10 mouse cellular contexts compared by ENCODE assay signal in the genomic region with DNA sequence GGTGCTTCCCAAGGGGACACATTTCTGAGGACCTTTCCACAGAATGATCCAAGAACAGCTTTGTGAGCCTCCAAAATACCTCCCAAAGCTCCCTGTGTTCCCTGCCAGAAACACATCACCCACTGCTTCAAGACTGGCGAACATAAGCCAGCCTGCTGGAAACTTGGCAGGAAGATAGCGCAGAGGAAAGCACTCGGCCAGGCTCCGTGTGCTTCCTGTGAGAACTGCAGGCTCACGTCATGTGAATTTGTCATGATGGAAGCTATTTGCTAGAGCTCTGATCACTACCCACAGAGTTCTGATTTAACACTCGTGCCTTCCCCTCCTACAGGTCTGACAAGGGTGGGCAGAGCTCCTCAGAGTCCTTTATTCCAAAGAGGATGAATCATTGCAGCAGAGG. TPM values are rescaled to one million over a fixed set of nuclear protein-coding genes. Genes with fewer than 3 reads are reported as not detected.
DNase-seq lines count a peak whose midpoint lies in the region; ATAC-seq and TF ChIP-seq lines count a peak whose summit lies in the region.
"Had no signal": no experiment of that assay in that cellular context is flagged by ENCODE, and none has a peak within 500 bp of the region (broad histone marks: within the 10 kb centered on the region; RNA-seq: fewer than 3 reads in every experiment).

No protein-coding gene starts in this region.

- ATAC-seq in CD4-positive, CD25-positive, alpha-beta regulatory T cell, adult 4 months = no peak
- no peak for ATAC-seq in midbrain, postnatal 0 days (ENCODE audit: low FRiP score)
- ATAC-seq in midbrain, embryonic 11.5 days (ENCODE audit: low FRiP score) = no peak
- peak; percentile 36; the same call in 1 of the 2 replicates for ATAC-seq in lung, embryonic 15.5 days (ENCODE audit: borderline replicate concordance, extremely low read depth, low FRiP score, low TSS enrichment)

- H3K4me2 ChIP-seq in midbrain, postnatal 0 days (ENCODE audit: low read depth, low read length, poor library complexity, severe bottlenecking) = no peak overlapping the region
- no peak overlapping the region for H3K4me2 ChIP-seq in midbrain, embryonic 11.5 days
- H3K4me2 ChIP-seq in lung, embryonic 15.5 days = no peak overlapping the region

- H3K27me3 ChIP-seq in midbrain, postnatal 0 days (ENCODE audit: insufficient read depth, low read length) = no peaks in the 10 kb centered on the region
- no peaks in the 10 kb centered on the region for H3K27me3 ChIP-seq in midbrain, embryonic 11.5 days (ENCODE audit: control insufficient read depth, insufficient read depth, low read length)
- no peaks in the 10 kb centered on the region for H3K27me3 ChIP-seq in lung, embryonic 15.5 days

- intact Hi-C loops in heart, postnatal 36 days (cut with DNase I) = loop anchor here (10.0 kb wide), 1 partner anchor 271 kb away; the partner anchor contains the start of gene Atl2

- H3K9ac ChIP-seq in midbrain, postnatal 0 days (replicated peaks; ENCODE audit: low read length, poor library complexity, severe bottlenecking) = no peak overlapping the region
- H3K9ac ChIP-seq in midbrain, embryonic 11.5 days (ENCODE audit: low read length) = no peak overlapping the region
- no peak overlapping the region for H3K9ac ChIP-seq in lung, embryonic 15.5 days

- no peak overlapping the region for H3K4me3 ChIP-seq in midbrain, postnatal 0 days (ENCODE audit: low read depth, low read length)
- no peak overlapping the region for H3K4me3 ChIP-seq in midbrain, embryonic 11.5 days (ENCODE audit: low read depth, low read length)
- H3K4me3 ChIP-seq in lung, embryonic 15.5 days = no peak overlapping the region

- H3K9me3 ChIP-seq in midbrain, postnatal 0 days (ENCODE audit: low read length) = no peaks in the 10 kb centered on the region
- H3K9me3 ChIP-seq in midbrain, embryonic 11.5 days (ENCODE audit: control insufficient read depth, low read length) = no peaks in the 10 kb centered on the region
- no peaks in the 10 kb centered on the region for H3K9me3 ChIP-seq in lung, embryonic 15.5 days

- no peak for TF ChIP-seq CTCF in midbrain, postnatal 0 days (IDR thresholded peaks at IDR 0.05)

- no peak overlapping the region for H3K27ac ChIP-seq in midbrain, postnatal 0 days (ENCODE audit: low read depth, low read length)
- no peak overlapping the region for H3K27ac ChIP-seq in midbrain, embryonic 11.5 days (ENCODE audit: low read depth, low read length)
- H3K27ac ChIP-seq in lung, embryonic 15.5 days = peak overlapping the region; percentile 75

- no peaks in the 10 kb centered on the region for H3K36me3 ChIP-seq in midbrain, postnatal 0 days (ENCODE audit: insufficient read depth, low read length)
- H3K36me3 ChIP-seq in midbrain, embryonic 11.5 days (ENCODE audit: control insufficient read depth, insufficient read depth, low read length) = no peaks in the 10 kb centered on the region
- H3K36me3 ChIP-seq in lung, embryonic 15.5 days = no peaks in the 10 kb centered on the region

- peak; percentile 33 for DNase-seq in CD4-positive, CD25-positive, alpha-beta regulatory T cell, adult 2 months (ENCODE audit: low read depth, low spot score)
- peak; percentile 81 for DNase-seq in midbrain, postnatal 0 days (ENCODE audit: low spot score)
- no peak for DNase-seq in midbrain, embryonic 11.5 days (ENCODE audit: low spot score, missing footprints)
- peak; percentile 47 to 64 for DNase-seq in heart, postnatal 36 days
- DNase-seq in thymus, postnatal 14 days = no peak
- DNase-seq in retina, postnatal 1 day = no peak

- peaks cover 23% of the 10 kb centered on the region for H3K4me1 ChIP-seq in midbrain, postnatal 0 days (ENCODE audit: insufficient read depth, low read length)
- peaks cover 12% of the 10 kb centered on the region for H3K4me1 ChIP-seq in midbrain, embryonic 11.5 days (ENCODE audit: control insufficient read depth, insufficient read depth, low read length)
- H3K4me1 ChIP-seq in lung, embryonic 15.5 days = peaks cover 35% of the 10 kb centered on the region

- 68% methylated on average over 6 of the region's 6 CpGs for WGBS in midbrain, postnatal 0 days
- 88% methylated on average over 6 of the region's 6 CpGs for WGBS in midbrain, embryonic 11.5 days
- WGBS in lung, embryonic 15.5 days = 28% methylated on average over 6 of the region's 6 CpGs

RNA-seq across cellular contexts. Expression of gene Galm, which starts 38.5 kb away (rescaled TPM):
- polyA plus RNA-seq in CD4-positive, CD25-positive, alpha-beta regulatory T cell, adult 4 months (2017; shearing (Covaris generic)) = 10 to 100 TPM; 51.3 to 58.6 TPM
- total RNA-seq in midbrain, postnatal 0 days (2014; rRNA removed) = 1.3 and 1.5 TPM in 2 replicates
- polyA plus RNA-seq in midbrain, postnatal 0 days (2015; fragmentation: Nextera tagmentation; extraction: Ambion mirVana) = 1.00 and 1.1 TPM in 2 replicates
- 7.1 and 7.6 TPM in 2 replicates for polyA plus RNA-seq in midbrain, embryonic 11.5 days (2014; fragmentation: Nextera tagmentation; extraction: Ambion mirVana)
- total RNA-seq in heart, postnatal 36 days (2021) = 10 to 100 TPM; 15.0 to 16.8 TPM
- 17.7 and 19.4 TPM in 2 replicates for polyA plus RNA-seq in lung, embryonic 15.5 days (2015; fragmentation: Nextera tagmentation; extraction: Ambion mirVana)

RNA-seq across cellular contexts. Expression of gene Srsf7, which starts 41.4 kb away (rescaled TPM):
- polyA plus RNA-seq in CD4-positive, CD25-positive, alpha-beta regulatory T cell, adult 4 months (2017; shearing (Covaris generic)) = 100 to 1,000 TPM; 498 to 562 TPM
- 150 and 173 TPM in 2 replicates for total RNA-seq in midbrain, postnatal 0 days (2014; rRNA removed)
- polyA plus RNA-seq in midbrain, postnatal 0 days (2015; fragmentation: Nextera tagmentation; extraction: Ambion mirVana) = 199 and 224 TPM in 2 replicates
- 835 and 887 TPM in 2 replicates for polyA plus RNA-seq in midbrain, embryonic 11.5 days (2014; fragmentation: Nextera tagmentation; extraction: Ambion mirVana)
- total RNA-seq in heart, postnatal 36 days (2021) = 10 to 100 TPM; 30.6 to 44.4 TPM
- 633 and 646 TPM in 2 replicates for polyA plus RNA-seq in lung, embryonic 15.5 days (2015; fragmentation: Nextera tagmentation; extraction: Ambion mirVana)

RNA-seq across cellular contexts. Expression of gene Ttc39d, which starts 41.5 kb away (rescaled TPM):
- not detected for polyA plus RNA-seq in CD4-positive, CD25-positive, alpha-beta regulatory T cell, adult 4 months (2017; shearing (Covaris generic))
- 0.11 TPM in 1 of 2 replicates, not detected in the other for total RNA-seq in midbrain, postnatal 0 days (2014; rRNA removed)
- polyA plus RNA-seq in midbrain, postnatal 0 days (2015; fragmentation: Nextera tagmentation; extraction: Ambion mirVana) = 0.06 and 0.12 TPM in 2 replicates
- polyA plus RNA-seq in midbrain, embryonic 11.5 days (2014; fragmentation: Nextera tagmentation; extraction: Ambion mirVana) = 0.08 TPM in 1 of 2 replicates, not detected in the other
- not detected for total RNA-seq in heart, postnatal 36 days (2021)
- 0.10 and 0.11 TPM in 2 replicates for polyA plus RNA-seq in lung, embryonic 15.5 days (2015; fragmentation: Nextera tagmentation; extraction: Ambion mirVana)
- total RNA-seq: adrenal gland, postnatal 36 days had no signal
- polyA plus RNA-seq: large intestine, adult 2 months had no signal

RNA-seq across cellular contexts. Expression of gene Gemin6, which starts 58.5 kb away (rescaled TPM):
- polyA plus RNA-seq in CD4-positive, CD25-positive, alpha-beta regulatory T cell, adult 4 months (2017; shearing (Covaris generic)) = 10 to 100 TPM in 1 of 2 experiments, 1 to 10 TPM in 1; 9.6 to 10.2 TPM
- 5.6 and 9.2 TPM in 2 replicates for total RNA-seq in midbrain, postnatal 0 days (2014; rRNA removed)
- 14.4 and 16.2 TPM in 2 replicates for polyA plus RNA-seq in midbrain, postnatal 0 days (2015; fragmentation: Nextera tagmentation; extraction: Ambion mirVana)
- 42.1 and 42.2 TPM in 2 replicates for polyA plus RNA-seq in midbrain, embryonic 11.5 days (2014; fragmentation: Nextera tagmentation; extraction: Ambion mirVana)
- 1 to 10 TPM; 4.3 to 5.5 TPM for total RNA-seq in heart, postnatal 36 days (2021)
- 42.7 and 46.1 TPM in 2 replicates for polyA plus RNA-seq in lung, embryonic 15.5 days (2015; fragmentation: Nextera tagmentation; extraction: Ambion mirVana)

Comparison
In these comparisons a context has a peak if more than half of its experiments do, and no peak if none do; other contexts are left out.
1. DNase-seq: peak in CD4-positive, CD25-positive, alpha-beta regulatory T cell, adult 2 months (single experiment), midbrain, postnatal 0 days (single experiment) and heart, postnatal 36 days (2 of 2); none in midbrain, embryonic 11.5 days (single experiment), thymus, postnatal 14 days (single experiment) and retina, postnatal 1 day (single experiment).